Mouse (Mus musculus) embryonic facial prominence, embryonic 10.5 days (tissue): ENCODE results near the gene Adgrl2. TPM values are rescaled to one million over a fixed set of nuclear protein-coding genes. Genes with fewer than 3 reads are reported as not detected.

Experiments
- DNase-seq: peaks from one replicate; pipeline ENCODE4 v3.0.0-alpha.2; 2017; ENCODE audit warnings: low spot score
- H3K27ac ChIP-seq: fragments of 300-500 bp; sonication (generic); replicated peaks from 2 replicates; pipeline ENCODE4 v1.5.1; 2016; ENCODE audit warnings: mild to moderate bottlenecking
- H3K27me3 ChIP-seq: fragments of 300-500 bp; sonication (generic); replicated peaks from 2 replicates; pipeline ENCODE4 v1.6.1; 2016; ENCODE audit warnings: low read depth, mild to moderate bottlenecking; ENCODE audit not compliant: poor library complexity, severe bottlenecking
- H3K36me3 ChIP-seq: fragments of 300-500 bp; sonication (generic); replicated peaks from 2 replicates; pipeline ENCODE4 v1.6.1; 2016; ENCODE audit warnings: mild to moderate bottlenecking, moderate library complexity
- H3K4me1 ChIP-seq: fragments of 300-500 bp; sonication (generic); 2 replicates; pipeline ENCODE4 v1.6.1; 2016
- H3K4me3 ChIP-seq: fragments of 300-500 bp; sonication (generic); 2 replicates; pipeline ENCODE4 v1.5.1; 2016; ENCODE audit warnings: mild to moderate bottlenecking, moderate library complexity
- H3K9me3 ChIP-seq: fragments of 300-500 bp; sonication (generic); 2 replicates; pipeline ENCODE4 v1.6.1; 2016; ENCODE audit warnings: mild to moderate bottlenecking
- WGBS: fragments of 180-500 bp; shearing (Covaris S2); methylation state at CpG from one replicate; pipeline ENCODE4 v1.1.7; 2016; 5-methylcytosine and 5-hydroxymethylcytosine counted together
- polyA plus RNA-seq: library from polyadenylated mRNA; unstranded; fragments of >200 nt; fragmentation: Nextera tagmentation; extraction: Ambion mirVana; gene quantifications from 2 replicates; pipeline ENCODE4 v1.2.1, GENCODE M21; 2016

Gene Adgrl2
- polyA plus RNA-seq, 1 experiment from 2014 or later = 77.6 TPM

DNA sequence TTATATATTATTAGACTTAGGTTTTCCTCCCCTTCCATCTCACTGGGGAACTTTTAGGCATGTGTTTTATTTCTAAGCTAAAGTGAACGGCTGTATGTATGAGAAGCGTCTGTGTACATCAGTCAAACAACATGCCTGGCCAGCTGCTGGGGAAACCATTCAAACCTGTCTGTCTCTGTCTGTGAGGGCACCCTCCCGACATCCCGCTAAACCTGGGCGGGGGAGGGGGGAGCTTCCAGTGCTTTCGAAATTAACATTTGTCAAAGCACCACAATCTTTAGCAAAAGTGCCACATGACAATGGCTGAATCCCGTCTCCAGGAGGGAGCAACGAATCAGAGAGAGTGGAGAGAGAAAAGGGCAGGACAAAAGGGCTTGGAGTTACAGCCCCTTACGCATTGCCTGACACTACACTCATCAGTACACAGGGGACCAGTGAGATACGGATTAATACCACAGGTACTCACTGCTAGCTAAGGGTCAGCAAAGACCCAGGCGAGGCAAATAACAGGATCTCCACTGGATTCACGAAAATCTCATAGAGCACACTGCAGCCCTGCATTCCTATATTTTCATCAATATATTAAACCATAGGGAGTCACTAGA, 135.9 kb downstream of the Adgrl2 start:
- peaks cover 79% of the 10 kb centered on the region for H3K36me3 ChIP-seq
- no peaks in the 10 kb centered on the region for H3K27me3 ChIP-seq
- H3K4me1 ChIP-seq = peaks cover 26% of the 10 kb centered on the region
- H3K27ac ChIP-seq = no peak overlapping the region
- H3K9me3 ChIP-seq = no peaks in the 10 kb centered on the region
- DNase-seq = no peak
- WGBS = 41% methylated on average over 12 of the region's 12 CpGs
- H3K4me3 ChIP-seq = no peak overlapping the region

DNA sequence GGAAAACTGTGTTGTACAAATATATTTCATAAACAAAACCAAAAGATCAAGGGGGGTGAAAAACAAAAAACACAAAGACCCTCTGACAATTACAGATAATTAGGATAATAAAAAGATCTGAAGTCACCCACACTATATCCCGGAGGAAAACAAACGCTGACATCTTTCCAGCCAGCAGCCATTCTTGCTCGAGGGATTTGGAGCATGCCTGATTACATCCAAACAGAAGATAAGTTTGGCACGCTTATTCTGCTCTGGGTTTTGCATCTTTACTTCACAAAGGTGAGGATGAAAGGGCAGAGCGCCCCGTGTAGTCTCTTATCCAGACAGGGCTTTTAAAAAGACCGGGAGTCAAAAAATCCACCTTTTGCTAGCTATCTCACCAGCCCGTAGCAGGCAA, 137.0 kb downstream of the Adgrl2 start:
- DNase-seq = no peak
- WGBS = 47% methylated on average over 8 of the region's 8 CpGs
- H3K4me3 ChIP-seq = no peak overlapping the region
- H3K9me3 ChIP-seq = no peaks in the 10 kb centered on the region
- H3K27ac ChIP-seq = no peak overlapping the region
- peaks cover 26% of the 10 kb centered on the region for H3K4me1 ChIP-seq
- H3K27me3 ChIP-seq = no peaks in the 10 kb centered on the region
- H3K36me3 ChIP-seq = peaks cover 79% of the 10 kb centered on the region

DNA sequence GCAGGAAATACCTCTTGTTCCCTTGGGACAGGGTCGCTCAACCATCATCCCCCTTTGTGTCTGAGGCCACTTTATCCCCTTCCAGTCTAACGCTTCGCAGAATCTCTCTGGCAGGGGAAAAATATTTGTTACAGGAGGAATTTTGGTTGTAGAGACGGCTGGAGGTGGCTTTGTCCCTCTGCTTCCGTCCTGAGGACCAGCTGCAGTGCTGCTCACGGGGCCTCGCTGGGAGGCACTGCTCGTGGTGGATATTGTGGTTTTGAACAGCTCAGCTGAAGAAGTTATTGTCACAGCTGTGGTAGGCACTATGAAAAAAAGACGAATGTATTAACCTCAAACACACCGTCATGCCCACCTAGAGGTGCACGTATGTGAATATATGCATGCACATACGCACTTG, 137.8 kb downstream of the Adgrl2 start:
- 57% methylated on average over 12 of the region's 12 CpGs for WGBS
- peaks cover 26% of the 10 kb centered on the region for H3K4me1 ChIP-seq
- H3K4me3 ChIP-seq = no peak overlapping the region
- H3K27ac ChIP-seq = no peak overlapping the region
- H3K9me3 ChIP-seq = no peaks in the 10 kb centered on the region
- peaks cover 79% of the 10 kb centered on the region for H3K36me3 ChIP-seq
- no peaks in the 10 kb centered on the region for H3K27me3 ChIP-seq
- DNase-seq = no peak

DNA sequence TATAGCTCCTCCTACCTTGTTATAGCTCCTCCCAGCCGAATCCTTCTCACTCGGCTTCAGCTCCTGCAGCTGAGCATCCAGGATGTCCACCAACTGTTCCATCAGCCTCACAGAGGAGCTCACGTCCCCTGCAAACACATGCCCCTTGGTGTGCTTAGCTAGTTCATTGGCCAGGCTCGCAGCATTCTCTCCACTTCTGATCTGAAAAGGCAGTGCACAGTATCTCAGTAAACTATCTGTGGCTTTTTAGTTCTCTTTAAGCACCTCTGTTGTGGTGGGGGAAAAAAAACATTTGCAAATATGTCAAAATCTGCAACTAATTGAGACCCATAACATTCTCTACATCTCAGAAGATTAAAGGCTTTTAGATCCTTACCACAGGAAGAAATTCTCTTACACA, 139.5 kb downstream of the Adgrl2 start:
- Histone ChIP-seq H3K9me3 (no peaks in the 10 kb centered on the region), H3K27ac (no peak overlapping the region), H3K4me3 (no peak overlapping the region), H3K4me1 (peaks cover 26% of the 10 kb centered on the region), H3K27me3 (no peaks in the 10 kb centered on the region), H3K36me3 (peaks cover 81% of the 10 kb centered on the region)
- 92% methylated on average over 4 of the region's 4 CpGs for WGBS
- no peak for DNase-seq

DNA sequence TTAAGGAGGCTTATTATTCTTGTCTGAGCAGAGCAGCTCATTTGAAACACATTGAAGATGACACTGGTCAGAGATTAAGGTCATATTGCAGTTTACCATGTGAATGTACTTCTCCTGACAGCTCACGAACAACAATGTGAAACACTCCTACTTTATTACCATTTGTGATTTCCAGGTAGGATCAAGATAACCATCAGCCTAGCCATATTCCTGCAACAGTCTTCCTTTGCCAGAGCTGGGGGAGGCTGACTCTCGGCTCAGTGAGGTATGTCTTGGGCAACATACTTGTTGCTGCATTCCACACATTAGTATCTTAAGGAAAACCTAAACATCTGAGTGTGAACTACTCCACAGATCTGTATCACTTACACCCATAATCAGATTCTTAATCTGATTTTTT, 142.0 kb downstream of the Adgrl2 start:
- Histone ChIP-seq H3K36me3 (peaks cover 92% of the 10 kb centered on the region), H3K27ac (no peak overlapping the region), H3K4me1 (peaks cover 10% of the 10 kb centered on the region), H3K27me3 (no peaks in the 10 kb centered on the region), H3K4me3 (no peak overlapping the region), H3K9me3 (no peaks in the 10 kb centered on the region)
- DNase-seq = no peak
- WGBS = 87% methylated on average over 2 of the region's 2 CpGs

DNA sequence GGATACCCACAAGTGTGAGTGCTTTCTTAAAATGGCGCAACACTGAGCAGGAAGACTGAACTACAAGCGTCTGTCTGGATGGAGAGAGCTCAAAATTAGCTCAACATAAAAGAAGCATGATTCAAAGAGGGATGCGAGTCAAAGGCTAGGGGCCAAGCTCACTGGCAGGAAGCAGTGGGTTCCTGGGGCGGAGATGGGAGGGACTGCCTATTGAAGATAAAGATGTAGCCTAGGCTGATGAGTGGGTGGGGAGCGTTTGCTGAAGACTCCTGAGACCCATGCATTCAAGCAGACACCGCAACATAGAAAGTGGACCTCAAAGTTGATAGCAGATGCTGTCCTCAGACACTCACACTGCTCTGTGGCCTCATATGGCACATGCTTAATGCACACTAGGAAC, 146.2 kb downstream of the Adgrl2 start:
- no peak overlapping the region for H3K27ac ChIP-seq
- H3K4me1 ChIP-seq = no peaks in the 10 kb centered on the region
- no peaks in the 10 kb centered on the region for H3K9me3 ChIP-seq
- 91% methylated on average over 6 of the region's 6 CpGs for WGBS
- peaks cover 80% of the 10 kb centered on the region for H3K36me3 ChIP-seq
- no peak for DNase-seq
- no peak overlapping the region for H3K4me3 ChIP-seq
- no peaks in the 10 kb centered on the region for H3K27me3 ChIP-seq

DNA sequence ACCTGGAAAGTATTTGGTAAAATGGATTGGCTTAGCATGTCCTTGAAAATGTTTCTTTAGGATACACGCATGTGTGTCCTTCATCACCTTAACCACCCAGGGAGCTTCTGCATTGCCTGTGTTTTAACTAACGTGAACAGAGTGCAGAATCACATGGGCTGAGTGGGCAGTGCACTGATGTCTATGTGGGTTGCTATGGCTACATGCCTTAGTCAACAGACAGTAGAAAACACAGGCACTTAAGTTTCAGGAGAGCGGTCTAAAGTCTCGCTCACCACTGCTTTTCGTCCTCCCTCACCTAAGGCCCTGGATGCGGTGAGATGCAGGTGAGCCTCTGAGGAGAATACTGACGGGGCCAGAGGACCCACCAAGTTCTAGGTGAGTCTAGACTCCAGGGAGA, 147.8 kb downstream of the Adgrl2 start:
- WGBS = 88% methylated on average over 7 of the region's 7 CpGs

DNA sequence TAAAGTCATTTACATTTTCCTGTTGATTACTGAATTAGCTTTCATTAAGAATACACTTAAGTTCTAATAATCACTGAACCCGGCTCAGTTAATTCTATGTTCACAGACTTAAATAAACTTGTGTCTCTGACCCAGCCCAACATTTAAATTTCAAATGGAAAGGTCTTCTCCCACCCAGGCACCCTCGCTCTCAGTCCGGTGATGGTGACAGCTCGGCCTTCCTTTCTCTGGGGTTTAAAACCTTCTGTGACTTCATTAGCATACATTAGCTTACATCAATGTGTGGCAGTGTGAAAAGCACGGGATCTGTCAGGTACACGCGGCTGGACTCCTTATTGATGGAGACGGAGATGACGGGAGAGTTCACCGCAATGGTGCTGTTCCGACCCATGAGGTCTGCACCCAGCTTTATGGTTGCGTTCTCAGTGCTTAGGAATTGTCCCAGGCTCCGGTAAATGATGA, 151.5 kb downstream of the Adgrl2 start:
- WGBS = 88% methylated on average over 13 of the region's 13 CpGs
- H3K9me3 ChIP-seq = no peaks in the 10 kb centered on the region
- H3K36me3 ChIP-seq = peaks cover 83% of the 10 kb centered on the region
- no peak overlapping the region for H3K4me3 ChIP-seq
- no peak for DNase-seq
- H3K4me1 ChIP-seq = no peaks in the 10 kb centered on the region
- H3K27ac ChIP-seq = no peak overlapping the region
- H3K27me3 ChIP-seq = no peaks in the 10 kb centered on the region

More for the DNA sequence above, 147.8 kb downstream of the Adgrl2 start:
- Histone ChIP-seq H3K4me1 (no peaks in the 10 kb centered on the region), H3K36me3 (peaks cover 80% of the 10 kb centered on the region), H3K27me3 (no peaks in the 10 kb centered on the region), H3K27ac (no peak overlapping the region), H3K9me3 (no peaks in the 10 kb centered on the region), H3K4me3 (no peak overlapping the region)
- no peak for DNase-seq

DNA sequence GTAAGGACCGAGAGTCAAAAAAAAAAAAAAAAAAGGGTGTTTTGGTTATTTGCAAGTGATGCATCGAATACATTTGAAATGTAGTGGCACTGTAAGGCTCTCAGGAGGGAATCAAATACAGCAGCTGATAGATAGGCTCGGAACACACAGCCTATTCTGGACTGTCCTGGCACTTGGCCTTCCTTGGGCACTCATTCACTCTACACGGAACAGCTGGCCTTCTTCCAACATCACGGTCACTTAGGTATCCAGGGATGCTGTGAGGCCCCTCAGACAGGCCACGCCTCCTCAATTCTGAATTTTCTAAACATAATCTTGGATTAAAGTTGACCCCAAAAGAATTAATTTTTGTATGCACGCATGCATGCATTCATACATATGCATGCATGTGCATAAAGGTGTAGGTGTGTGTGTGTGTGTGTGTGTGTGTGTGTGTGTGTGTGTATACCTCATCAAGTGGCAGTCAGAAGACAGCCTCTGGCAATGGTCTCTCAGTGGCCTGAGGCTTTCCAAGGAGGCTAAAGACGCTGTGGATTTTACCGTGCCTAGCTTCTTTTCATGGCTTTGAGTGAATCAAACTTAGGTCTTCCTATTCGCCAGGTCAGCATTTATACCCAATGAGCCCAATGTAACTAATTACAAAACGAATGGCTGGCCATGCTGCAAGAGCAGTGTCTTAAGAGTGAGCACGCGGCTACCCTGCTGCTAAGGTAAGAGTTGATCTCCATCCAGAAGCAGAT, 152.1 kb downstream of the Adgrl2 start:
- no peak overlapping the region for H3K27ac ChIP-seq
- no peaks in the 10 kb centered on the region for H3K4me1 ChIP-seq
- H3K4me3 ChIP-seq = no peak overlapping the region
- 86% methylated on average over 13 of the region's 13 CpGs for WGBS
- DNase-seq = no peak
- no peaks in the 10 kb centered on the region for H3K27me3 ChIP-seq
- H3K36me3 ChIP-seq = peaks cover 83% of the 10 kb centered on the region
- H3K9me3 ChIP-seq = no peaks in the 10 kb centered on the region

DNA sequence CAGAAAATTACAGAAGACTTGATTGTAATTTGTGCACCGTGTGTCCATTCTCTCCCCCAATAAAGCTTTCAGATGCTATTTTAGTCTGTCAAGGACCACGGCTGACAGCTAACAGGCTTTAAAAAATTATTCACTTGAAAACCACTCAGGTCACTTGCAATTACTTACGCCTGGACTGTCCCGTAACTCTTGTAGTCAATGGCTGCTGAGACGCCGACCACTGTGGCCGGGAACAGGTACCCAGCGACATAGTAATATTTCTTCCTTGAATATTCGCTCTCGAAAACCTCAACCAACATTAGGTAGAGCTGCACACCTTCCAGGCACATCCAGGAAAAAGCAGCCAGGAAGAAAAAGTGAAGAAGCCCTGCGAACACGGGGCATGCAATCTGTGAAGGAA, 155.2 kb downstream of the Adgrl2 start:
- no peak for DNase-seq
- H3K9me3 ChIP-seq = no peaks in the 10 kb centered on the region
- H3K4me1 ChIP-seq = no peaks in the 10 kb centered on the region
- peaks cover 99% of the 10 kb centered on the region for H3K36me3 ChIP-seq
- no peak overlapping the region for H3K27ac ChIP-seq
- no peak overlapping the region for H3K4me3 ChIP-seq
- H3K27me3 ChIP-seq = no peaks in the 10 kb centered on the region
- WGBS = 88% methylated on average over 12 of the region's 12 CpGs

DNA sequence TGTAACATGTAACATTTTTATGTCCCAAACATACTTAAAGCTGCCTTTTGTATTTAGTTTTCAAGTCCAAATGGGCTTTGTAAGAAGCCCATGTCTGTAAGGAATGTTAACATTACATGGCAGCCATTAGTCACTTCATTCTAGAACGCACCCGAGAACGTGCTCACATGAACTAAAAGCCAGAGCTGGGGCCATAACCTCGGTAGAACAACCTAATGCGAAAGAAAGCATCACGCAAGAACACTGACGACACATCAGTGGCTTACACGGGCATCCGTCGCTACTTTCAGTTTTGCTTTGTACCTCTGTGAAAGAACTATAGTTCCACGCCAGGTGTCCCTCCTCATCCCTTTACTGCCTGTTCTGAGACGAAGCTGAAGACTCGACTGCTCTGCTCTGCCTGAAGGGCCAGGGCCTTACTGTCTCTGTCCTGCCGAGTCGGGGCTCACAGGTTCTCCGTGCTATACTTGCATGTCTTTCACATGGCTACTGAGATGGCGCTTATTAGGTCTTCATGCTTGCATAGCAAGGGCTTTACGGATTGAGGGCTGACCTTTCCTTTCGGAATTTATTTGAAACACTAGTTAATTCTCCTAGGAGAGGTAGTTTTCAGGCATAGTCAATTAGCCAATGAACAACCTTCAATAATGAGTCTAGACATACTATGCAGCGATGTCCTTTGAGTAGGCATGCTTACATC, 157.1 kb downstream of the Adgrl2 start:
- Histone ChIP-seq H3K27me3 (no peaks in the 10 kb centered on the region), H3K36me3 (peaks cover 99% of the 10 kb centered on the region), H3K4me1 (no peaks in the 10 kb centered on the region), H3K27ac (no peak overlapping the region), H3K9me3 (no peaks in the 10 kb centered on the region), H3K4me3 (no peak overlapping the region)
- 94% methylated on average over 20 of the region's 20 CpGs for WGBS
- DNase-seq = no peak

DNA sequence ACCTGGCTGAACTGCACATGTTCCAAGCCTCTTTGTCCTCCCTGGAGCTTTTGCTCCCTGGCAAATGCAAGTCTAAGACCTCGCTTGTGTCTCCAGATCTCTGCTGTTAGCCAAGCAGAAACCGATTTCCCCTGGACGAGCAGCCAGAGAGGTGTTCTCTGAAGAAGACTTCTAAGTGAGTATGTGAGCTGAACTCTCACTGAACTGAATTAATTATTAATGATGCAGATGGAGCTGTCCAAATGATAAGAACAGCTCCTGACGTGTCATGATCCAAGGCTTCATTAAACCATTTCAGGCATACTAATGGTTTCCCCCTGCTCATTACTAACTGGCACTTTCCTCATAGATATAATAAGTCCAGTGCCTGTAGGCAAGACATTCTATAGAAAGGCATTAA, 158.4 kb downstream of the Adgrl2 start:
- Histone ChIP-seq H3K27me3 (no peaks in the 10 kb centered on the region), H3K36me3 (peaks cover 97% of the 10 kb centered on the region)

DNA sequence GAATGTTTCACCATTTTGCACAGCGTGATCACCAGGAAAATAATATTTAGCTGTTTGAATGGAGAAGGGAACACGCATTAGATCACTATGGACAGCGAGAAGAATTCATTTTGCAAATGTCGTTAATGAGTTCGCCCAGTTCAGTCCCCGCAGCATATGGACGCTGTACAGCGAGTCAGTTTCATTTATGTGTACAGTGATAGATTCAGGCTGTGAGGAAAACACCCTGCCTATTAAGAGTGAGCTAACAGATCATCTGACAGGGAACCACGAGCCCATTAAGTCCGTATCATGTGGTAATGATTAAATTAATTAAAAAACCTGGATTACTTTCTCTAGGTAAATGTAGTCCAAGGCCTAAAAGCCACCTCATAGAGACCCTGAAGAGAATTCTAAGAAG, 161.8 kb downstream of the Adgrl2 start:
- H3K27me3 ChIP-seq = no peaks in the 10 kb centered on the region
- no peaks in the 10 kb centered on the region for H3K4me1 ChIP-seq
- H3K4me3 ChIP-seq = no peak overlapping the region
- WGBS = 91% methylated on average over 10 of the region's 10 CpGs
- DNase-seq = no peak
- no peaks in the 10 kb centered on the region for H3K9me3 ChIP-seq
- peaks cover 97% of the 10 kb centered on the region for H3K36me3 ChIP-seq
- H3K27ac ChIP-seq = no peak overlapping the region

More for the DNA sequence above, 158.4 kb downstream of the Adgrl2 start:
- DNase-seq = no peak
- Histone ChIP-seq H3K4me3 (no peak overlapping the region), H3K27ac (no peak overlapping the region), H3K9me3 (no peaks in the 10 kb centered on the region), H3K4me1 (no peaks in the 10 kb centered on the region)
- 93% methylated on average over 4 of the region's 4 CpGs for WGBS
